In genomic region chr2:11705201-11706025, GRCm38 (mm10) we compare ENCODE assay signal across 8 mouse cellular contexts. TPM values are rescaled to one million over a fixed set of nuclear protein-coding genes. Genes with fewer than 3 reads are reported as not detected.
A peak's percentile ranks its signal among the peaks of the same experiment; 100 is the strongest.
DNase-seq lines count a peak whose midpoint lies in the region; ATAC-seq and TF ChIP-seq lines count a peak whose summit lies in the region.

TSS of gene Il15ra (plus strand) at chr2:11705290.

- H3K27ac ChIP-seq in MEL (ENCODE audit: control insufficient read depth, low read depth, low read length), result no peak within 1 kb of the TSS

- peak within 1 kb of the TSS; percentile 76 to 96 for H3K4me3 ChIP-seq in MEL (ENCODE audit: control insufficient read depth in 1 of 2, insufficient read depth in 1 of 2, low read depth in 2 of 2, low read length in 2 of 2)

- peak within 1 kb of the TSS; percentile 47 for H3K9ac ChIP-seq in MEL (ENCODE audit: control insufficient read depth, low read depth, low read length, poor library complexity, severe bottlenecking)

- H3K79me2 ChIP-seq in MEL (ENCODE audit: control insufficient read depth, insufficient read depth, low read length, poor library complexity), result no peaks in the 10 kb centered on the region

- no peak for TF ChIP-seq RAD21 in MEL (IDR thresholded peaks at IDR 0.05; ENCODE audit: low read depth, low read length)

- no peaks in the 10 kb centered on the region for H3K9me3 ChIP-seq in MEL (replicated peaks; ENCODE audit: insufficient read depth, low read length)

- TF ChIP-seq POLR2A in MEL (IDR thresholded peaks at IDR 0.05; ENCODE audit: control insufficient read depth in 1 of 2, insufficient read depth in 1 of 2, low read depth in 1 of 2, low read length in 2 of 2, poor library complexity in 1 of 2), result no peak

- peak; percentile 84 to 86 for ATAC-seq in hematopoietic stem cell, adult 5-6 weeks (replicated peaks in 1 of 2; ENCODE audit: insufficient read depth in 1 of 2, low FRiP score in 2 of 2, low TSS enrichment in 1 of 2, low read depth in 1 of 2, poor library complexity in 2 of 2, severe bottlenecking in 2 of 2)

- no peak for TF ChIP-seq CTCF in MEL (IDR thresholded peaks at IDR 0.05 in 2 of 3, conservative IDR thresholded peaks at IDR 0.05 in 1 of 3; ENCODE audit: control insufficient read depth in 1 of 3, insufficient read depth in 1 of 3, low read depth in 2 of 3, low read length in 3 of 3, poor library complexity in 1 of 3, severe bottlenecking in 1 of 3)

- peak; percentile 50 for DNase-seq in MEL (ENCODE audit: low read depth, low spot score)
- peak; percentile 17 for DNase-seq in cerebellum, adult 9-11 months
- peak; percentile 21 to 70 for DNase-seq in frontal cortex, adult 2 months (ENCODE audit: extremely low spot score in 1 of 2, low spot score in 1 of 2)
- DNase-seq in layer of hippocampus, adult 9-11 months, result peak; percentile 51
- peak; percentile 78 for DNase-seq in lung, postnatal 10 days
- DNase-seq in ovary, postnatal 14 days (ENCODE audit: low spot score), result peak; percentile 66
- DNase-seq in thymus, postnatal 25 days, result peak; percentile 63

- H3K27me3 ChIP-seq in MEL (ENCODE audit: control insufficient read depth in 1 of 2, insufficient read depth in 2 of 2, low read length in 2 of 2), result peaks cover 0 to 8% of the 10 kb centered on the region in 2 experiments

- no peak for TF ChIP-seq EP300 in MEL (IDR thresholded peaks at IDR 0.05; ENCODE audit: low read depth in 1 of 2, low read length in 2 of 2)

- H3K36me3 ChIP-seq in MEL (ENCODE audit: control insufficient read depth in 1 of 2, insufficient read depth in 2 of 2, low read length in 2 of 2), result peaks cover 0 to 2% of the 10 kb centered on the region in 2 experiments; a peak in 1 of 4 replicates

- peaks cover 0 to 3% of the 10 kb centered on the region in 2 experiments; a peak in 1 of 4 replicates for H3K4me1 ChIP-seq in MEL (ENCODE audit: control insufficient read depth in 1 of 2, insufficient read depth in 2 of 2, low read length in 2 of 2)

TF ChIP-seq in MEL, 35 proteins besides CTCF, POLR2A, EP300 and RAD21:
- TF ChIP-seq KAT2A (conservative IDR thresholded peaks at IDR 0.05; ENCODE audit: low read depth, low read length) (no peak), MAZ (IDR thresholded peaks at IDR 0.05; ENCODE audit: low read depth, low read length) (no peak), NRF1 (IDR thresholded peaks at IDR 0.05; ENCODE audit: insufficient read depth, low read depth, low read length, poor library complexity, severe bottlenecking) (no peak), MYC (IDR thresholded peaks at IDR 0.05; ENCODE audit: low read depth, low read length) (no peak), CHD2 (IDR thresholded peaks at IDR 0.05; ENCODE audit: low read length) (no peak), SMC3 (IDR thresholded peaks at IDR 0.05; ENCODE audit: low read depth, low read length) (no peak)

RNA-seq across cellular contexts. Expression of gene Il15ra, which starts in this region (rescaled TPM):
- 0.10 and 0.50 TPM in 2 replicates for total RNA-seq in MEL (2012; rRNA removed)
- under 1 TPM in 1 of 2 experiments, not detected in 1; 0.95 TPM for polyA plus RNA-seq in MEL (2012; ENCODE audit: insufficient read depth in 1 of 2, insufficient read length in 2 of 2, low read depth in 1 of 2, low replicate concordance in 2 of 2, missing spikeins in 1 of 2)
- 14.7 and 16.7 TPM in 2 replicates for polyA plus RNA-seq in frontal cortex, adult 2 months (2012; rRNA removed)
- total RNA-seq in hematopoietic stem cell, adult 5-6 weeks (2017), result 21.8 and 22.4 TPM in 2 replicates

Comparison
In these comparisons a context has a peak if more than half of its experiments do, and no peak if none do; other contexts are left out.
1. RNA of gene Il15ra (total RNA-seq): 21.8 to 22.4 TPM in hematopoietic stem cell, adult 5-6 weeks; 0.10 to 0.50 TPM in MEL; every median in the first group is over 10 times any median in the second.
2. Peak in DNase-seq, H3K4me3 ChIP-seq and H3K9ac ChIP-seq in MEL; RNA of the gene not detected or under 1 TPM.
3. DNase-seq: peak in every context shown above with its lines; median percentile 78 in lung, postnatal 10 days; 66 in ovary, postnatal 14 days; 63 in thymus, postnatal 25 days; 51 in layer of hippocampus, adult 9-11 months; 50 in MEL; 46 in frontal cortex, adult 2 months; 17 in cerebellum, adult 9-11 months.